Comparison of ENCODE assay signal across 26 mouse cellular contexts in the genomic region with DNA sequence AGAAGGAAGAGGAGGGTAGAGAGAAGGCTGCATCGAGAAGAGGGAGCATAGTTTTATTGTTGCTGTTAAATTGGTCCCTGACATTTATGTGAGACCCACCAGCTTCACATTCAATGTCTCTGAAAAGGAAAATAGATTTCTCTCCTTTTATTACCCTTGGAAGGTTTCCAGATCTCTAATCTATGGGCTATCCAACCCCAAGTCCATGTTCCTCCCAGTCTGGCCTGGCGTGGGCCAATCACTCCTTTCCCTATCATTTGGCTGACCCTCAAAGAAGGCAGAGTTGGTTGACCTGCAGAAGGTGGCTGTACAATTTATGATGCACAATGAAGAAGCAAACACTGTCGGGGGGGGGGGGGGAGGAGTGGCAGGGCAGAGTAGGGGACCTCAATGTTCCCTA. TPM values are rescaled to one million over a fixed set of nuclear protein-coding genes. Genes with fewer than 3 reads are reported as not detected.
DNase-seq lines count a peak whose midpoint lies in the region; ATAC-seq and TF ChIP-seq lines count a peak whose summit lies in the region.
"Had no signal": no experiment of that assay in that cellular context is flagged by ENCODE, and none has a peak within 500 bp of the region (broad histone marks: within the 10 kb centered on the region; RNA-seq: fewer than 3 reads in every experiment).

No protein-coding gene starts in this region.

- H3K27ac ChIP-seq in kidney, embryonic 14.5 days (ENCODE audit: low read depth, low read length), result no peak overlapping the region
- no peak overlapping the region for H3K27ac ChIP-seq in kidney, postnatal 0 days
- no peak overlapping the region for H3K27ac ChIP-seq in kidney, adult 2 months (ENCODE audit: insufficient read depth, low read depth, low read length)
- H3K27ac ChIP-seq in intestine, embryonic 16.5 days (ENCODE audit: low read length), result no peak overlapping the region
- H3K27ac ChIP-seq: forebrain, embryonic 13.5 days; heart, adult 2 months; heart, embryonic 10.5 days; heart, embryonic 13.5 days; hindbrain, embryonic 14.5 days had no signal

- no peak overlapping the region for H3K4me3 ChIP-seq in kidney, embryonic 14.5 days (ENCODE audit: low read length)
- no peak overlapping the region for H3K4me3 ChIP-seq in kidney, postnatal 0 days (replicated peaks; ENCODE audit: low read depth, low read length)
- H3K4me3 ChIP-seq in kidney, adult 2 months (ENCODE audit: insufficient read depth, low read depth, low read length), result no peak overlapping the region
- H3K4me3 ChIP-seq in intestine, embryonic 16.5 days (ENCODE audit: low read length), result no peak overlapping the region
- H3K4me3 ChIP-seq: forebrain, embryonic 10.5 days; forebrain, embryonic 13.5 days; heart, adult 2 months; heart, embryonic 10.5 days; heart, embryonic 13.5 days had no signal

- ATAC-seq in kidney, embryonic 14.5 days (ENCODE audit: low FRiP score, low TSS enrichment), result peak; percentile 63
- ATAC-seq in kidney, postnatal 0 days (replicated peaks; ENCODE audit: low FRiP score, low read depth), result no peak
- ATAC-seq in intestine, embryonic 16.5 days, result peak; percentile 43
- ATAC-seq: forebrain, embryonic 13.5 days; forebrain, embryonic 16.5 days; Patski had no signal

- 27% methylated on average over 3 of the region's 3 CpGs for WGBS in kidney, embryonic 14.5 days
- WGBS in kidney, postnatal 0 days, result 35% methylated on average over 3 of the region's 3 CpGs
- 58% methylated on average over 3 of the region's 3 CpGs for WGBS in kidney, adult 2 months
- 48% methylated on average over 3 of the region's 3 CpGs for WGBS in intestine, embryonic 16.5 days

- H3K4me1 ChIP-seq in kidney, embryonic 14.5 days (ENCODE audit: control insufficient read depth, insufficient read depth, low read length), result peaks cover 7% of the 10 kb centered on the region; the same call in 1 of the 2 replicates
- H3K4me1 ChIP-seq in kidney, postnatal 0 days (replicated peaks; ENCODE audit: insufficient read depth, low read length), result no peaks in the 10 kb centered on the region
- peaks cover 3% of the 10 kb centered on the region; the same call in 1 of the 2 replicates for H3K4me1 ChIP-seq in kidney, adult 2 months (ENCODE audit: control insufficient read depth, insufficient read depth, low read length)
- 0 out of 2 replicates have a peak, but pooled peaks cover 2% of the 10 kb centered on the region for H3K4me1 ChIP-seq in intestine, embryonic 16.5 days (ENCODE audit: control insufficient read depth, insufficient read depth, low read length)
- H3K4me1 ChIP-seq: heart, embryonic 10.5 days; heart, embryonic 13.5 days had no signal

- no peak overlapping the region for H3K4me2 ChIP-seq in kidney, embryonic 14.5 days (replicated peaks; ENCODE audit: low read depth, low read length)
- H3K4me2 ChIP-seq in kidney, postnatal 0 days (ENCODE audit: low read length), result no peak overlapping the region
- H3K4me2 ChIP-seq in intestine, embryonic 16.5 days (ENCODE audit: low read depth, low read length), result no peak overlapping the region
- H3K4me2 ChIP-seq: forebrain, embryonic 13.5 days; heart, embryonic 13.5 days; hindbrain, embryonic 14.5 days had no signal

- no peak for TF ChIP-seq CTCF in kidney, postnatal 0 days (IDR thresholded peaks at IDR 0.05; ENCODE audit: low read depth)
- TF ChIP-seq CTCF in kidney, adult 2 months (conservative IDR thresholded peaks at IDR 0.05; ENCODE audit: insufficient read depth, insufficient read length, low read depth, low read length), result no peak

- no peak for DNase-seq in kidney, adult 11 months
- DNase-seq in kidney, postnatal 0 days (ENCODE audit: low spot score), result peak; percentile 77
- no peak for DNase-seq in kidney, adult 2 months
- no peak for DNase-seq in urinary bladder, postnatal 10 days (ENCODE audit: low spot score)
- DNase-seq: adrenal gland, postnatal 10 days; adrenal gland, postnatal 36 days; B cell, adult 2 months; cerebellum, adult 18-20 months; cerebellum, adult 9-10 months; cerebellum, postnatal 14 days; gastrocnemius, postnatal 10 days; gastrocnemius, postnatal 36 days; heart, adult 2 months; heart, postnatal 14 days; heart, postnatal 4 days had no signal

- H3K36me3 ChIP-seq in kidney, embryonic 14.5 days (ENCODE audit: control insufficient read depth, insufficient read depth, low read length), result no peaks in the 10 kb centered on the region
- no peaks in the 10 kb centered on the region for H3K36me3 ChIP-seq in kidney, postnatal 0 days (ENCODE audit: insufficient read depth, low read length)
- no peaks in the 10 kb centered on the region for H3K36me3 ChIP-seq in kidney, adult 2 months (ENCODE audit: control insufficient read depth, insufficient read depth, low read length)
- no peaks in the 10 kb centered on the region for H3K36me3 ChIP-seq in intestine, embryonic 16.5 days (ENCODE audit: control insufficient read depth, insufficient read depth, low read length)
- H3K36me3 ChIP-seq: forebrain, embryonic 10.5 days; G1E; heart, embryonic 10.5 days; heart, embryonic 13.5 days had no signal

- no peaks in the 10 kb centered on the region for H3K27me3 ChIP-seq in kidney, embryonic 14.5 days (ENCODE audit: control insufficient read depth, insufficient read depth, low read length)
- no peaks in the 10 kb centered on the region for H3K27me3 ChIP-seq in kidney, postnatal 0 days (ENCODE audit: insufficient read depth, low read length)
- H3K27me3 ChIP-seq in kidney, adult 2 months (replicated peaks; ENCODE audit: control insufficient read depth, insufficient read depth, low read length), result no peaks in the 10 kb centered on the region
- no peaks in the 10 kb centered on the region for H3K27me3 ChIP-seq in intestine, embryonic 16.5 days (replicated peaks; ENCODE audit: control insufficient read depth, insufficient read depth, low read length)
- H3K27me3 ChIP-seq: CH12.LX; forebrain, embryonic 13.5 days; heart, embryonic 13.5 days; Patski had no signal

- H3K9me3 ChIP-seq in kidney, embryonic 14.5 days (ENCODE audit: control insufficient read depth, low read length), result no peaks in the 10 kb centered on the region
- no peaks in the 10 kb centered on the region for H3K9me3 ChIP-seq in kidney, postnatal 0 days (replicated peaks; ENCODE audit: low read length)
- H3K9me3 ChIP-seq in intestine, embryonic 16.5 days (ENCODE audit: control insufficient read depth, low read length), result no peaks in the 10 kb centered on the region
- H3K9me3 ChIP-seq: forebrain, embryonic 13.5 days; heart, embryonic 10.5 days; heart, embryonic 13.5 days had no signal

- TF ChIP-seq POLR2A in kidney, adult 2 months (IDR thresholded peaks at IDR 0.05; ENCODE audit: low read depth, low read length), result no peak

- no peak overlapping the region for H3K9ac ChIP-seq in kidney, embryonic 14.5 days (ENCODE audit: low read depth, low read length)
- no peak overlapping the region for H3K9ac ChIP-seq in kidney, postnatal 0 days (ENCODE audit: low read depth, low read length)
- no peak overlapping the region for H3K9ac ChIP-seq in intestine, embryonic 16.5 days (ENCODE audit: low read depth, low read length)
- H3K9ac ChIP-seq: forebrain, embryonic 13.5 days; heart, embryonic 13.5 days; hindbrain, embryonic 14.5 days had no signal

RNA-seq across cellular contexts. Expression of a gene that starts 13.5 kb away (rescaled TPM):
- 88.2 and 104 TPM in 2 replicates for polyA plus RNA-seq in kidney, embryonic 14.5 days (2014; fragmentation: Nextera tagmentation; extraction: Ambion mirVana)
- polyA plus RNA-seq in kidney, postnatal 0 days (2015; fragmentation: Nextera tagmentation; extraction: Ambion mirVana), result 76.7 and 86.9 TPM in 2 replicates
- 2.4 and 2.8 TPM in 2 replicates for polyA plus RNA-seq in kidney, adult 2 months (2012; rRNA removed)
- 60.7 and 66.4 TPM in 2 replicates for polyA plus RNA-seq in intestine, embryonic 16.5 days (2015; fragmentation: Nextera tagmentation; extraction: Ambion mirVana)
- polyA plus RNA-seq: G1E had no signal

Comparison
In these comparisons a context has a peak if more than half of its experiments do, and no peak if none do; other contexts are left out.
1. RNA of a gene that starts 13.5 kb away (polyA plus RNA-seq): 88.2 to 104 TPM in kidney, embryonic 14.5 days, 76.7 to 86.9 TPM in kidney, postnatal 0 days and 60.7 to 66.4 TPM in intestine, embryonic 16.5 days; 2.4 to 2.8 TPM in kidney, adult 2 months; every median in the first group is over 10 times any median in the second.